Mouse (Mus musculus) stomach, postnatal 0 days (tissue): Measurements from ENCODE around the gene Zbtb16. TPM values are rescaled to one million over a fixed set of nuclear protein-coding genes. Genes with fewer than 3 reads are reported as not detected.

Experiments used
- ATAC-seq: fragments of 200-750 bp; cut with Nextera tagmentation; 2 replicates; pipeline ENCODE4 v1.8.0; 2017; ENCODE audit not compliant: low FRiP score, low TSS enrichment
- DNase-seq: peaks from one replicate; pipeline ENCODE4 v3.0.0-alpha.2; 2016; ENCODE audit warnings: low spot score
- H3K27ac ChIP-seq: fragments of 300-500 bp; sonication (generic); replicated peaks from 2 replicates; pipeline ENCODE4 v1.5.1; 2014; ENCODE audit warnings: mild to moderate bottlenecking, control low read depth
- H3K27me3 ChIP-seq: fragments of 300-500 bp; sonication (generic); 2 replicates; pipeline ENCODE4 v1.6.1; 2014; ENCODE audit warnings: low read length; ENCODE audit not compliant: control insufficient read depth, insufficient read depth
- H3K36me3 ChIP-seq: fragments of 300-500 bp; sonication (generic); 2 replicates; pipeline ENCODE4 v1.6.1; 2014; ENCODE audit warnings: low read length, mixed read lengths; ENCODE audit not compliant: control insufficient read depth, insufficient read depth
- H3K4me1 ChIP-seq: fragments of 300-500 bp; sonication (generic); replicated peaks from 2 replicates; pipeline ENCODE4 v1.6.1; 2014; ENCODE audit warnings: antibody characterized with exemption; ENCODE audit not compliant: control insufficient read depth, insufficient read depth
- H3K4me2 ChIP-seq: fragments of 300-500 bp; sonication (generic); replicated peaks from 2 replicates; pipeline ENCODE4 v1.6.1; 2014; ENCODE audit warnings: low read depth, mild to moderate bottlenecking, control low read depth, moderate library complexity
- H3K4me3 ChIP-seq: fragments of 300-500 bp; sonication (generic); 2 replicates; pipeline ENCODE4 v1.5.1; 2014; ENCODE audit warnings: low read depth, low read length, control low read depth
- H3K9ac ChIP-seq: fragments of 300-500 bp; sonication (generic); 2 replicates; pipeline ENCODE4 v1.6.1; 2014; ENCODE audit warnings: mild to moderate bottlenecking, low read length, control low read depth, mixed read lengths
- H3K9me3 ChIP-seq: fragments of 300-500 bp; sonication (generic); 2 replicates; pipeline ENCODE4 v1.6.1; 2016; ENCODE audit warnings: low read length; ENCODE audit not compliant: control insufficient read depth
- CTCF ChIP-seq: IDR thresholded peaks from 2 replicates; pipeline ENCODE4 v1.5.1; 2016; ENCODE audit warnings: antibody characterized with exemption, low read depth, mild to moderate bottlenecking, moderate library complexity
- EP300 ChIP-seq: optimal IDR thresholded peaks from 2 replicates; pipeline ENCODE3; 2016; ENCODE audit warnings: antibody characterized with exemption
- WGBS: fragments of 180-500 bp; shearing (Covaris S2); extraction: QIAGEN DNeasy Blood & Tissue Kit; methylation state at CpG from one replicate; pipeline ENCODE4 v1.1.7; 2014; 5-methylcytosine and 5-hydroxymethylcytosine counted together
- polyA plus RNA-seq: library from polyadenylated mRNA; unstranded; fragments of >200 nt; fragmentation: Nextera tagmentation; extraction: Ambion mirVana; gene quantifications from 2 replicates; pipeline ENCODE4 v1.2.1, GENCODE M21; 2015

The Zbtb16 gene
- polyA plus RNA-seq, 1 experiment from 2014 or later: 1.7 TPM

DNA sequence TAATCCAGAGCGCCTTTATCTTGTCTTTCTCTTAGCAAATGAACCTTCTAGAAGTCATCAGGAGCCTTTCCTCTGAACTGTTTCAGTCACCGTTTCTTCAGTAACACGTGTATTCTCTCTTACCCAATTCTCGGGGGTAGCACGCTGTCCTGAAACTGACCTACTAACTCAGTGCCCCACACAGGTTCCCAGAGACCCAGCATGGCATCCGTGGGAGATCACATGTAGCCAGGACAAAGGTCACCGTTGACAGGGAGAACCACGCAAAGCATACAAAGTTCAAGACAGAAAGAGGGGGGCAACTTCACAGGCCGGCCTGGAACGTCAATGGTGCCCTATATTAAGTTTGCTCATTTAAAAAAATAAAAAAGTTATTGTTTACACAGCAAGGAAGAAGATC lies 89.5 kb downstream of the Zbtb16 start:
- 90% methylated on average over 10 of the region's 10 CpGs for WGBS
- ATAC-seq (no peak), DNase-seq (no peak)
- Histone ChIP-seq H3K36me3 (no peaks in the 10 kb centered on the region), H3K9me3 (no peaks in the 10 kb centered on the region), H3K27ac (no peak overlapping the region), H3K4me3 (no peak overlapping the region), H3K4me2 (no peak overlapping the region), H3K9ac (no peak overlapping the region), H3K27me3 (no peaks in the 10 kb centered on the region), H3K4me1 (peaks cover 6% of the 10 kb centered on the region; the same call in 1 of the 2 replicates)
- TF ChIP-seq CTCF (no peak), EP300 (no peak)

DNA sequence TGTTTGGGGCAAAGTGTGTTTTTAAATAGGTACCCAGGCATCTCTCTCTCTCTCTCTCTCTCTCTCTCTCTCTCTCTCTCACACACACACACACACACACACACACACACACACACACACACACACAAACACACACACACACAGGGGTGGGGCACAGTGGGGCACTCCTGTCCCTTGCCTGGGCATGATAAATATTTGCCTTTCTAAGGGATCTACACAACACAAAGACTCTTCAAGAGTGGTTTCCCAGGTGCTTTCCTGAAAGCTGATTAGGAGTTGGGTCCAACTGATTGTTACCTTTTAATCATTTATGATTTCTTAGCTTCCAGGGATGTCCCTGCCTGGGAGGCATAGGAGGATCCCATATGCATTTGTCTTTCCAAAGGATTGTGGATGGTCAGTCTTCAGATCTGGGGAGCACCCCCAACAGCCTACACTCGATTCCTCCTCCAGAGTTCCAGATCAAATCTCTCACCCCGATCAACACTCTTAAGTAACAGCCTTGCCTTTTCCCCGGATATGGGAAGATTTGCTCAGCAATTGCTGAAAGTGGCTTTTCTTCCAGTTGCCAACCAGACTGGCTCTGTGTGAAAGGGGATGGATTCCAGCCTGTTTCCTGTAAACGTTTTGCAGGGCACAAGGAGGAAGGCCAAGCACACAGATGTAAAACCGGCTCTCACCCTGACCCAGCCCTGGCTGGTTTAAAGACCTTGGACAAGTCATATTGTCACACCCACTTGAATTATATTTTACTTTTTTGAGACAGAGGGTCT lies 90.5 kb downstream of the Zbtb16 start:
- Histone ChIP-seq H3K36me3 (no peaks in the 10 kb centered on the region), H3K9me3 (no peaks in the 10 kb centered on the region), H3K27ac (peak overlapping the region; percentile 71), H3K4me3 (no peak overlapping the region), H3K9ac (no peak overlapping the region), H3K27me3 (no peaks in the 10 kb centered on the region), H3K4me2 (no peak overlapping the region), H3K4me1 (peaks cover 6% of the 10 kb centered on the region; the same call in 1 of the 2 replicates)
- DNase-seq (peak; percentile 54), ATAC-seq (peak; percentile 66; the same call in 1 of the 2 replicates)
- no peak for TF ChIP-seq CTCF
- no peak for TF ChIP-seq EP300
- 34% methylated on average over 5 of the region's 5 CpGs for WGBS

DNA sequence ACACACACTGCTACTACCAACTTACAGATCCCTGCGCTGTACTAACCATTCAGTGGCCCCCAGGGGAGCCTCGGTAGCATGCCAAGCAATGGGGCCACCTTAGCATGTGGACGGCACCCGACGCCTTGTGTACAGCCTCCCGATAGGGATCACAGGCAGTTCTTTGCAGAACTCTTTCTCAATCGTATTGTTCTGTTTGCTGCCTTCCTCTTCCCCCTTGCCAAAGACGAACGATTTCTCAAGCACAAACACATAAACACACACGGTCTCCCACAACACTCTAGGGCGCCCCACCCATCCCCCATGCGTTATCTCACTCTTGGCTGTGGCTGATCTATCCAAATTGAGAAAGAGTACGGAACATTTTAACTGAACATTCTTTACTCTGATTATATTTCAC lies 91.1 kb downstream of the Zbtb16 start:
- Histone ChIP-seq H3K4me1 (peaks cover 9% of the 10 kb centered on the region; the same call in 1 of the 2 replicates), H3K27me3 (no peaks in the 10 kb centered on the region), H3K36me3 (no peaks in the 10 kb centered on the region), H3K27ac (peak overlapping the region; percentile 65), H3K9me3 (no peaks in the 10 kb centered on the region), H3K9ac (no peak overlapping the region), H3K4me3 (no peak overlapping the region), H3K4me2 (no peak overlapping the region)
- DNase-seq (peak; percentile 66), ATAC-seq (peak; percentile 44; the same call in 1 of the 2 replicates)
- TF ChIP-seq EP300: no peak
- no peak for TF ChIP-seq CTCF
- WGBS: 41% methylated on average over 13 of the region's 13 CpGs

DNA sequence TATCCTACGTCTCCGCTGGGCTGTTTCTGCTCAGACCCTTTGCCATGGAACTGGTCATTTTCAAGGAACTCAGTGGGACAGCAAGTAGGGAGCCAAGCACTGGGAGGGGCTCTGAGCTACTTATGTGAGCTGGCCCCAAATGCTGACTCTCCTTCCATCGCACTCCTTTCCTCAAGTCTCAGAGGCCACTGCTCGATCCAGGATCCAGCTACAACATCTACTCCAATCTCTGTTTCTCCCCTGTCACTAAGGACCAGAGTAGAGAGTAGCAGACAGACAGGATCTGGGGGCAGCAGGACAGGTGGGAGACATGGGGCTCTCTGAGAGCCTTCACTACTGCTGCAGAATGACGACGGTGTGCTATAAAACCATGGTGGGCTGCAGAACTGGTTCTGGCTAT lies 91.6 kb downstream of the Zbtb16 start:
- TF ChIP-seq CTCF (no peak), EP300 (no peak)
- WGBS: 83% methylated on average over 6 of the region's 6 CpGs
- no peaks in the 10 kb centered on the region for H3K9me3 ChIP-seq
- no peak overlapping the region for H3K4me3 ChIP-seq
- no peak overlapping the region for H3K9ac ChIP-seq
- no peak overlapping the region for H3K4me2 ChIP-seq
- no peak for DNase-seq
- H3K27me3 ChIP-seq: no peaks in the 10 kb centered on the region
- no peak for ATAC-seq
- H3K27ac ChIP-seq: peak overlapping the region; percentile 65
- H3K36me3 ChIP-seq: no peaks in the 10 kb centered on the region
- H3K4me1 ChIP-seq: peaks cover 10% of the 10 kb centered on the region; the same call in 1 of the 2 replicates

GRCm38 (mm10) chr9:48743338-48744285 lies 92.4 kb downstream of the Zbtb16 start:
- Histone ChIP-seq H3K4me1 (peaks cover 14% of the 10 kb centered on the region; the same call in 1 of the 2 replicates), H3K4me3 (no peak overlapping the region), H3K27me3 (no peaks in the 10 kb centered on the region), H3K9ac (no peak overlapping the region), H3K27ac (0 out of 2 replicates have a peak overlapping the region, but pooled peaks have one; percentile 18), H3K4me2 (no peak overlapping the region), H3K36me3 (no peaks in the 10 kb centered on the region), H3K9me3 (no peaks in the 10 kb centered on the region)
- TF ChIP-seq CTCF: no peak
- TF ChIP-seq EP300: no peak
- 87% methylated on average over 11 of the region's 11 CpGs for WGBS
- DNase-seq (no peak), ATAC-seq (no peak)
